Mouse (Mus musculus) neural tube, embryonic 11.5 days (tissue): ENCODE measurements at regions not wholly inside any gene's neighbourhood (a gene's known extent, or its start where the extent isn't known, plus 50 kb on each side); places are given as distances from the start of the nearest gene placed in this dataset.
A peak's percentile ranks its signal among the peaks of the same experiment; 100 is the strongest.

ENCODE experiments used
- ATAC-seq: fragments of 200-750 bp; cut with Nextera tagmentation; 2 replicates; pipeline ENCODE4 v1.8.0; 2017; ENCODE audit warnings: moderate number of reproducible peaks, mild to moderate bottlenecking, moderate TSS enrichment, moderate library complexity; ENCODE audit not compliant: insufficient read depth, low FRiP score, low TSS enrichment
- DNase-seq: peaks from one replicate; pipeline ENCODE4 v3.0.0-alpha.2; 2015; ENCODE audit warnings: low spot score
- H3K27ac ChIP-seq: fragments of 300-500 bp; sonication (generic); 2 replicates; pipeline ENCODE4 v1.5.1; 2014; ENCODE audit warnings: low read depth, mild to moderate bottlenecking, low read length
- H3K27me3 ChIP-seq: fragments of 300-500 bp; sonication (generic); 2 replicates; pipeline ENCODE4 v1.6.1; 2014; ENCODE audit warnings: mild to moderate bottlenecking, low read length, mixed read lengths; ENCODE audit not compliant: control insufficient read depth, insufficient read depth
- H3K36me3 ChIP-seq: fragments of 300-500 bp; sonication (generic); 2 replicates; pipeline ENCODE4 v1.6.1; 2014; ENCODE audit warnings: mild to moderate bottlenecking, low read length, moderate library complexity, mixed read lengths; ENCODE audit not compliant: control insufficient read depth, insufficient read depth
- H3K4me1 ChIP-seq: fragments of 300-500 bp; sonication (generic); 2 replicates; pipeline ENCODE4 v1.6.1; 2014; ENCODE audit warnings: low read length, mixed read lengths; ENCODE audit not compliant: control insufficient read depth, insufficient read depth
- H3K4me2 ChIP-seq: fragments of 300-500 bp; sonication (generic); 2 replicates; pipeline ENCODE4 v1.6.1; 2014; ENCODE audit warnings: low read depth, mild to moderate bottlenecking, moderate library complexity
- H3K4me3 ChIP-seq: fragments of 300-500 bp; sonication (generic); 2 replicates; pipeline ENCODE4 v1.5.1; 2014; ENCODE audit warnings: low read depth, low read length
- H3K9ac ChIP-seq: fragments of 300-500 bp; sonication (generic); 2 replicates; pipeline ENCODE4 v1.6.1; 2014; ENCODE audit warnings: mild to moderate bottlenecking, low read length
- H3K9me3 ChIP-seq: fragments of 300-500 bp; sonication (generic); 2 replicates; pipeline ENCODE4 v1.6.1; 2016; ENCODE audit warnings: low read length; ENCODE audit not compliant: control insufficient read depth
- WGBS: fragments of 180-500 bp; shearing (Covaris S2); extraction: QIAGEN DNeasy Blood & Tissue Kit; methylation state at CpG from one replicate; pipeline ENCODE4 v1.1.7; 2014; 5-methylcytosine and 5-hydroxymethylcytosine counted together

GRCm38 (mm10) chr13:83722791-83723190 is 219.0 kb downstream of the Mef2c start:
- DNase-seq = no peak
- H3K27ac ChIP-seq = peak overlapping the region; percentile 95

GRCm38 (mm10) chr13:83723396-83723795 is 219.6 kb downstream of the Mef2c start:
- Histone ChIP-seq H3K4me1 (no peaks in the 10 kb centered on the region), H3K27ac (peak overlapping the region; percentile 95), H3K4me2 (peak overlapping the region; percentile 55), H3K9me3 (no peaks in the 10 kb centered on the region), H3K4me3 (peak overlapping the region; percentile 61), H3K9ac (peak overlapping the region; percentile 94), H3K27me3 (peaks cover 40% of the 10 kb centered on the region), H3K36me3 (no peaks in the 10 kb centered on the region)
- no peak for DNase-seq
- ATAC-seq = no peak
- 16% methylated on average over 2 of the region's 2 CpGs for WGBS

More at GRCm38 (mm10) chr13:83722791-83723190, 219.0 kb downstream of the Mef2c start:
- Histone ChIP-seq H3K4me3 (peak overlapping the region; percentile 61), H3K4me2 (peak overlapping the region; percentile 55), H3K4me1 (no peaks in the 10 kb centered on the region), H3K27me3 (peaks cover 46% of the 10 kb centered on the region), H3K9ac (peak overlapping the region; percentile 94), H3K9me3 (no peaks in the 10 kb centered on the region), H3K36me3 (no peaks in the 10 kb centered on the region)
- no peak for ATAC-seq
- WGBS = 3% methylated on average over 3 of the region's 3 CpGs

DNA sequence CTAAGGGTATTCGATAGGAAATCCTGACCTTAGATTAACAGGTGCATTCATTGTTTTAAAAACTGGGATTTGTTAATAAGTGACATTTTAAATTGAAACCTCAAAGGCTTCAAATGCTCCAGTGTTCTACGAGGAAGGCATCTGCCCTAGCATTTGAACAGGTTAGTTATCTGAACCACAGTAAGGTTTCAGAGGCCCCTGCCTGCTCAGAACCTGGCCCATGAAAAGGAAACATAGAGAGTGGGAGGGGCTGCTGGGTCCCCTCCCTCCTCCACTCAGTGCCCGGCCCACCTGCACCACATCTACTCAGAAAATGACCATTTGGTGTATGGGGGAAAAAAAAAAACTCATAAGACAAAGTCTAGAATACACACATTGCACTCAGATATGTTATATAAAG is 220.4 kb downstream of the Mef2c start:
- peaks cover 33% of the 10 kb centered on the region for H3K27me3 ChIP-seq
- H3K9ac ChIP-seq = peak overlapping the region; percentile 86
- 12% methylated on average over 3 of the region's 3 CpGs for WGBS
- no peaks in the 10 kb centered on the region for H3K36me3 ChIP-seq
- no peaks in the 10 kb centered on the region for H3K4me1 ChIP-seq
- ATAC-seq (no peak), DNase-seq (peak; percentile 31)
- H3K27ac ChIP-seq = peak overlapping the region; percentile 100
- peak overlapping the region; percentile 55 for H3K4me2 ChIP-seq
- no peaks in the 10 kb centered on the region for H3K9me3 ChIP-seq
- H3K4me3 ChIP-seq = peak overlapping the region; percentile 61

- peak; percentile 35 for ATAC-seq
- Histone ChIP-seq H3K36me3 (no peaks in the 10 kb centered on the region), H3K27ac (peak overlapping the region; percentile 100), H3K4me3 (peak overlapping the region; percentile 61), H3K9ac (peak overlapping the region; percentile 86), H3K4me1 (no peaks in the 10 kb centered on the region), H3K4me2 (peak overlapping the region; percentile 55), H3K9me3 (no peaks in the 10 kb centered on the region), H3K27me3 (peaks cover 29% of the 10 kb centered on the region)
- under 1% methylated on average over 11 of the region's 11 CpGs for WGBS
- peak; percentile 90 for DNase-seq
Observed at GRCm38 (mm10) chr13:83724995-83725394, 221.2 kb downstream of the Mef2c start.

GRCm38 (mm10) chr13:83725831-83726230 is 222.0 kb downstream of the Mef2c start:
- H3K4me3 ChIP-seq = peak overlapping the region; percentile 61
- H3K4me2 ChIP-seq = peak overlapping the region; percentile 55
- ATAC-seq (no peak), DNase-seq (peak; percentile 50)
- H3K36me3 ChIP-seq = no peaks in the 10 kb centered on the region
- H3K27me3 ChIP-seq = peaks cover 27% of the 10 kb centered on the region
- H3K27ac ChIP-seq = peak overlapping the region; percentile 100
- H3K9me3 ChIP-seq = no peaks in the 10 kb centered on the region
- 3% methylated on average over 13 of the region's 13 CpGs for WGBS
- no peaks in the 10 kb centered on the region for H3K4me1 ChIP-seq
- H3K9ac ChIP-seq = peak overlapping the region; percentile 86

- Histone ChIP-seq H3K4me3 (peak overlapping the region; percentile 61), H3K27ac (peak overlapping the region; percentile 100), H3K36me3 (no peaks in the 10 kb centered on the region), H3K4me2 (peak overlapping the region; percentile 55), H3K4me1 (no peaks in the 10 kb centered on the region), H3K9me3 (no peaks in the 10 kb centered on the region), H3K9ac (peak overlapping the region; percentile 86), H3K27me3 (peaks cover 22% of the 10 kb centered on the region)
- ATAC-seq (no peak), DNase-seq (no peak)
- WGBS = under 1% methylated on average over 13 of the region's 13 CpGs
Observed at GRCm38 (mm10) chr13:83726346-83726975, 222.6 kb downstream of the Mef2c start.

DNA sequence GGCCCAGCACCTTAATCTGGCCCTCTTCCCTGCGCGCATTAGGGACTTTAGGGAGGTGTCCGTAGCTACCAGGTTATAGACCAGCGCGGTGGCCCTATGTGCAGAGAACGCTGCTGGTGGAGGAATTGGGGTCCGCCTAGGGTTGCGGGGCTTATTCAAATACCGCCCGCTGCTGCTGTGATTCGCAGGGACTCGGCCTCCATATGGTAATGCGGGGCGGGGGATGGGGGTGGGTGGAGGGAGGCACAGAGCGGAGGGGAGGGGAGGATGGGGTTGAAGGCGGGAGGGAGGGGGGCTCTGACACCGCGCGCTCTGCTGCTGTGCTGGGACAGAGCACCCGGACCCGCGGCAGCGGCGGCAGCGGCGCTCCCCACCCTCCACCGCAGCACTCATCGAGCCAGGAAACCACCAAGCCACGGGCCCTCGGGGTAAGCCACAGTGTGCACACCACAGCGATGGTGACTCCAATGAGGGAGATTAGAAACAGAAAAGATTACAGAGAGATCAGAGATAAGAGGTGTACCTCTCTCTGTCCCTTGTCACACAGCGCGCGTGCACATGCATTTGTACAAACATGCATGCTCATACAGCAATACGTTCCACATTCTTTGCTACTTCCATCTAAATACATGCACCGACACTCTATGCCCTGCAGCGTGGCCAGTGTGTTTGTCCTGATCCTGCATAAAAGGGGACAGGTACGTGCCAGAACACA is 223.4 kb downstream of the Mef2c start:
- Histone ChIP-seq H3K4me2 (peak overlapping the region; percentile 55), H3K9me3 (no peaks in the 10 kb centered on the region), H3K4me1 (no peaks in the 10 kb centered on the region), H3K27ac (peak overlapping the region; percentile 100), H3K4me3 (peak overlapping the region; percentile 61), H3K36me3 (no peaks in the 10 kb centered on the region), H3K9ac (peak overlapping the region; percentile 86), H3K27me3 (peaks cover 21% of the 10 kb centered on the region)
- DNase-seq (peak; percentile 82), ATAC-seq (peak; percentile 56)
- under 1% methylated on average over 37 of the region's 38 CpGs for WGBS

DNA sequence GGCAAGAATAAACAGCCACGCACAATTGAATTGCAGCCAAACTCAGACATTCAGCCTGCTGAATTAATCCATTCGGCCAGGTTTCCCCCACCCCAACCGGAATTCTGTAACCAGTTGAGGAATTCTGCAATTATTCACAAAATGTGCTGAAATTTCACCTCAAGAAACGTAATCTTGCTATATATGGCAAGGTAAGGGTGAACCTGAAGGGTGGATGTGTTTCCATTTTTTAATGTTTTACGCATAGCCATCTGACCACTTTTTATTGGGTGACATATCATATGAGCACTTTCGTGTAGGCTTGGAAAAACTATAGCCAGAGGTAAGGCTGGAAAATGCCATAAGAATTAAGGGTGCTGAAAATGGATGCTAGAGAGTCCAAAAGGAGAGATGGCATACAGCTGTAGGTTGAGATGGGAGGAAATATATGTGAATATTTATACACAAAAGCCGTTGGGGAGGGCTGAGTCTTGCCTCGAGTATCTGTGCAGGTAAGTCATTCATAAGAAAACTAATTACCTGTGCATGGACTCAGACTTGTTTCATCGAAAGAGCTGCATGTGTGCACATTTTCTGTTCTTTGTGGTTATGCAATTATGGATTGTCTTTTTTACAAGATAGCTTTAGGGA is 224.0 kb downstream of the Mef2c start:
- peak; percentile 21 for DNase-seq
- Histone ChIP-seq H3K27me3 (peaks cover 15% of the 10 kb centered on the region), H3K4me2 (peak overlapping the region; percentile 55)

More for the DNA sequence above, 224.0 kb downstream of the Mef2c start:
- H3K27ac ChIP-seq = peak overlapping the region; percentile 100
- 5% methylated on average over 9 of the region's 9 CpGs for WGBS
- peak overlapping the region; percentile 86 for H3K9ac ChIP-seq
- H3K4me1 ChIP-seq = no peaks in the 10 kb centered on the region
- no peaks in the 10 kb centered on the region for H3K9me3 ChIP-seq
- peak overlapping the region; percentile 61 for H3K4me3 ChIP-seq
- H3K36me3 ChIP-seq = no peaks in the 10 kb centered on the region
- no peak for ATAC-seq
